Mouse (Mus musculus) midbrain, embryonic 10.5 days (tissue): Measurements from ENCODE around the gene Pard3. TPM values are rescaled to one million over a fixed set of nuclear protein-coding genes. Genes with fewer than 3 reads are reported as not detected.

ENCODE experiments used
- DNase-seq: peaks from one replicate; pipeline ENCODE4 v3.0.0-alpha.2; 2017; ENCODE audit warnings: low spot score
- H3K27ac ChIP-seq: fragments of 300-500 bp; sonication (generic); replicated peaks from 2 replicates; pipeline ENCODE4 v1.5.1; 2016; ENCODE audit warnings: mild to moderate bottlenecking
- H3K27me3 ChIP-seq: fragments of 300-500 bp; sonication (generic); 2 replicates; pipeline ENCODE4 v1.6.1; 2016; ENCODE audit warnings: low read depth, mild to moderate bottlenecking; ENCODE audit not compliant: poor library complexity, severe bottlenecking
- H3K36me3 ChIP-seq: fragments of 300-500 bp; sonication (generic); 2 replicates; pipeline ENCODE4 v1.6.1; 2016; ENCODE audit warnings: mild to moderate bottlenecking, moderate library complexity
- H3K4me1 ChIP-seq: fragments of 300-500 bp; sonication (generic); 2 replicates; pipeline ENCODE4 v1.6.1; 2016
- H3K4me3 ChIP-seq: fragments of 300-500 bp; sonication (generic); 2 replicates; pipeline ENCODE4 v1.5.1; 2016; ENCODE audit warnings: mild to moderate bottlenecking, moderate library complexity
- H3K9me3 ChIP-seq: fragments of 300-500 bp; sonication (generic); replicated peaks from 2 replicates; pipeline ENCODE4 v1.6.1; 2016; ENCODE audit warnings: mild to moderate bottlenecking
- WGBS: fragments of 180-500 bp; shearing (Covaris S2); methylation state at CpG from one replicate; pipeline ENCODE4 v1.1.7; 2016; 5-methylcytosine and 5-hydroxymethylcytosine counted together
- polyA plus RNA-seq: library from polyadenylated mRNA; unstranded; fragments of >200 nt; fragmentation: Nextera tagmentation; extraction: Ambion mirVana; gene quantifications from 2 replicates; pipeline ENCODE4 v1.2.1, GENCODE M21; 2016

The Pard3 gene
- polyA plus RNA-seq, 1 experiment from 2014 or later, result 25.1 TPM

DNA sequence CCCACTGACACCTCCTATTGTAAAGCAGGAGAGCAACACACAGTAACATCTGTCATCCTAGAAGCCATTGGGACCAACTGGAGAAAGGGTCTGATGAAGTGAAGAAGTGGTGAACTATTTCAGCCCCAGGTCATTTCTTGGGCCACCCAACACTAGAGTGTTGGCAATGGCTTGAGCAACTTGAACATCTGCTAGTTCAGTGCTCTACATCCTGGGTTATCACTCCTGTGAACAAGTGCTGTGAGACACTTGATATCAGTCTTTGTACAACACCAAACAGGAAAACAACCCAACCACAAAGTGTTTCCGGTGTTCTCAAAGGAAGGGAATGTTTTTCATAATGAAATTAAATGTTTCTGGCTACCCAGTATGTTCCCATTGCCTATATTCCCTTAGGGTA lies 438.1 kb downstream of the Pard3 start:
- H3K4me1 ChIP-seq, result peaks cover 42% of the 10 kb centered on the region
- H3K9me3 ChIP-seq, result no peaks in the 10 kb centered on the region
- H3K27ac ChIP-seq, result no peak overlapping the region
- H3K4me3 ChIP-seq, result no peak overlapping the region
- peaks cover 12% of the 10 kb centered on the region; the same call in 1 of the 2 replicates for H3K27me3 ChIP-seq
- H3K36me3 ChIP-seq, result no peaks in the 10 kb centered on the region
- WGBS, result 93% methylated on average over 1 of the region's 1 CpGs
- no peak for DNase-seq

DNA sequence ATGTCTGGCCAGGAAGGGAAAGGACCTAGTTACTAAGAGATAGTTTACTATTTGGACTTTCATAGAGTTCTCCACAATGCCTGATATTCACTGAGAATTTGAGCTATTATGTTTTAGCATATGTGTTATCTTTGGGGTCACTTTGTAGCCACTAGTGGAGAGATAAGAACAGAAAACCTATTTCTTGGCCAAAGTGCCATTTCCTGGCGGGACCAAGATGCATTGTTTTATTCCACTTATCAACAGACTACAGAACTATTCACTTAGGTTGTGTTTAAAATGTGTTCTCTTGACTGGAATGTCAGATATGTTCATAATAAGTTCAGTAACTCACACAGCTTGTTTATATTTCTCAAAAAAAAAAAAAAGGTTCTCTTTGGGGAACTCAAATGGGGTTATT lies 441.6 kb downstream of the Pard3 start:
- 98% methylated on average over 1 of the region's 1 CpGs for WGBS
- H3K4me3 ChIP-seq, result no peak overlapping the region
- H3K27ac ChIP-seq, result no peak overlapping the region
- H3K36me3 ChIP-seq, result no peaks in the 10 kb centered on the region
- H3K9me3 ChIP-seq, result no peaks in the 10 kb centered on the region
- H3K27me3 ChIP-seq, result peaks cover 9% of the 10 kb centered on the region; the same call in 1 of the 2 replicates
- no peak for DNase-seq
- H3K4me1 ChIP-seq, result peaks cover 26% of the 10 kb centered on the region

DNA sequence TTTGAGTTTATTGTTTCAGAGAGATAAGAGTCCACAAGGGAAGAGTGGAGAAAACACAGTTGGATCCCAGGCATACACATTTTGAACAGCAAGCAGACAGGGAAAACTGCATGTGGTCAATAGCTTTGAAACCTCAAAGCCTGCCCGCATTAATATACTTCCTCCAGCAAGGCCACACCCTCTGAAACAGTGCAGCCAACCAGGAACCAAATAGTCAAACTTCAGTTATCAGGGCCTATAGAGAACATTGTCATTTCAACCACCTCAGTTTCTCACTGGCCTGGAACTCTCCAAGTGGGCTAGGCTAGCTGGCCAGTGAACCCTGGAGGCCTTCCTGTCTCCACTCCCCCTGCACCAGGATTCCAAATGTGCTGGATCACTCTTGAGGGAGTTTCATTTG lies 442.6 kb downstream of the Pard3 start:
- peaks cover 5% of the 10 kb centered on the region; the same call in 1 of the 2 replicates for H3K27me3 ChIP-seq
- H3K4me1 ChIP-seq, result peaks cover 26% of the 10 kb centered on the region
- no peak overlapping the region for H3K4me3 ChIP-seq
- DNase-seq, result no peak
- no peaks in the 10 kb centered on the region for H3K36me3 ChIP-seq
- 96% methylated on average over 1 of the region's 1 CpGs for WGBS
- no peaks in the 10 kb centered on the region for H3K9me3 ChIP-seq
- no peak overlapping the region for H3K27ac ChIP-seq

DNA sequence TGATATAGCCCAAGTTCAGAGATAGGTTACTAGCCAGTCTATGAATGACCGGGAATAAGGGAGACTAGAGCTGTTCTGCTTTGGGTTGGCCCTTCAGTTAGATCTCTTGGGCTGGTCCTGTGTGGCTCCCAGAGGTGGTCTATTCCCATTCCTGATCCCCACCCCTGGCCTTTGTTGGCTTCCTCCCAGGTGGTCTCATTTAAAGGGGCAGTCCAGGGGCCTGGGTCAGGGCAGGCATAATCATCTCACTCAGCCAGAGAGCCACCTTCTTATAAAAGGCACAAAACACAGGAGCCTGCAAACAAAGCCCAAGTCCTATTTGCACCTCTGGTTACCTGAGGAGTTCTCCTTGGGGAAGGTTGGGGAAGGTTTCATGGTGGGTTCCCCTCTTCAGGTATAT lies 447.6 kb downstream of the Pard3 start:
- no peaks in the 10 kb centered on the region for H3K27me3 ChIP-seq
- H3K36me3 ChIP-seq, result no peaks in the 10 kb centered on the region
- 76% methylated on average over 1 of the region's 1 CpGs for WGBS
- no peaks in the 10 kb centered on the region for H3K9me3 ChIP-seq
- peaks cover 38% of the 10 kb centered on the region for H3K4me1 ChIP-seq
- H3K4me3 ChIP-seq, result no peak overlapping the region
- no peak for DNase-seq
- no peak overlapping the region for H3K27ac ChIP-seq

DNA sequence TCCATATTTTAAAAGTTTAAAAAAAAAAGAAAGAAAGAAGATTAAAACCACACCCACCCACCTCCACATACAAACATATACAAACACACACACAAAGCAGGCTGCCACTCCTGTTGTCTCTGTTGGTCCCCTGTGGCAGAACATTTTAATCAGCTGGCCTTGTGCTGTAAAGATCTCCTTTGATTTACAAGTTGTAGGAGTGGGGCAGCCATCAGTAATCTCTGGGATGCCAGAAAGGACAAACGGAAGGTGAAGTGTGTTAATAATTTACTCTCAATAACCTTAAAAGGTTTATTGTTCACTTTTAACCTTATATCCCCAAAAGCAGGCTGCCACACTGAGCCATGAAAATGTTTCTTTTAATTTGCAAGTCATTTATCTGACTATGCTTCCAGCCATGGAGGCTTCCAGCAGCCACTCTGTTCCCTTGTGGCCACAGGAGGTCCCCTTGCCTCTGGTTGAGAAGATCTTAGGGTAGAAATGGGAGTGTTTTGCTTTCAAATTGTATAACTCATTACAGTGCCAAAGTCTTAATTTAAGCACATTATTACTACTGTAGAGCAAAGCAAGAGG lies 448.4 kb downstream of the Pard3 start:
- Histone ChIP-seq H3K4me1 (peaks cover 38% of the 10 kb centered on the region), H3K27me3 (no peaks in the 10 kb centered on the region), H3K4me3 (no peak overlapping the region), H3K36me3 (no peaks in the 10 kb centered on the region), H3K27ac (no peak overlapping the region), H3K9me3 (no peaks in the 10 kb centered on the region)
- DNase-seq, result no peak
- 64% methylated on average over 1 of the region's 1 CpGs for WGBS

DNA sequence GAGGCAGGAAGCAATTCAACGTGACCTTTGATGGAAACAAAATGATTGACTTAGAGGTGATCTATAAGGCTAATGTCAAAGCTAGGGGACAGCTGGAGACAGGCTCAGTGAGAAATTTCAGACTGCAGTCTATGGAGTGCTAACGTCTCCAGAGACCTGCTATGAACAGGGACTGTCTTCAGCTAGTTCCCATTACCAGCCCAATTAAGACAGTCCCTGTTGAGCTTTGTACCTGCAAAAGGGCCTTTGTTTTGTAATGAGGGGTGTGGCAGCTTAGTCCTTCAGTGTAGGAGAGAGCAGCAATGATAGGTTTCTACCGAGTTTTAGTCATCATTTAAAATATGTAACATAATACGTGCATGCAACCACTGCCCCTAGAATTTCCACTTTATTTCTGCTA lies 448.9 kb downstream of the Pard3 start:
- Histone ChIP-seq H3K4me1 (peaks cover 38% of the 10 kb centered on the region), H3K27me3 (no peaks in the 10 kb centered on the region), H3K27ac (no peak overlapping the region), H3K4me3 (no peak overlapping the region), H3K9me3 (no peaks in the 10 kb centered on the region), H3K36me3 (no peaks in the 10 kb centered on the region)
- 66% methylated on average over 4 of the region's 4 CpGs for WGBS
- DNase-seq, result no peak

DNA sequence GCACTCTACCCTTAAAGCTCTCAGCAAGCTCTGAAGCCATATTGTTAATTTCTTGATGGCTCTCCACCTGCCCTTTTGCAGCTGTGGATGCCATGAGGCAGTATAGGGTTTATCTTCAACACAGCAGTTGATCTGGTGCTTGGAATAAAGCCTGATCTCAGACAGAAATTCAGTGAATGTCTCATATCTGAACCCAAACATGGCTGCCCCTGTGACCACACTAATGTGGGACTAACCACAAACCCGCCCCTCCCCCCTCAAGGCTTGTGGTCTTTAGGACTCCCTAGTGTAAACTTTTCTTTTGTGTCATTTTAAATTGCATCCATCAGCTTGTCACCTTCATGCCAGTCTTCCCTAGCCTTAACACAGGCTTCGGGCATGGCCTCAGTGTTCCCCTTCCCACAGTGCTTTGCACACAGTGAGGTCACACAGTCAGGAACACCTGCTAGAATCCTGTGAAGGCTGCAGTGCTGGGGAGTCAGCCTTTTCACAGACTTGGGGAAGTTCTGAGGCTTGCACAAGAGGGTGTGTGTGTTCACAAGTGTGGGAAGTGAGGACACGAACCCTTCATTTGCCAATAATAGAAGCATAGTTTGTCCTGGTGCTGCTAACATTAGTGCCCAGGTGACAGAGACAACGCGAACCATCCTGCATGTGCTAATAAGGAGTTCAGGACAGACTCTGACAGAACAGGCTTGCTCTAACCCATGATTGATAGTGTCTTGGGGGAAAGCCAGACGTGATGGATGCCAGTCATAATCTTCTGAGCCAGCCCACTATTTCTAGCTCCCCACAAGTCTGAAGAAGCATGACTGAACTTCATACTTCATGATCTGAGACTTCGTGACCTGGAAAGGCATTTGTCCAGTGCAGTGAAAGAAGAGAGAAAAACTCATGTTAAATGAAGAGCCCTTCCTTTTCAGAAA lies 451.4 kb downstream of the Pard3 start:
- 87% methylated on average over 7 of the region's 7 CpGs for WGBS
- H3K36me3 ChIP-seq, result no peaks in the 10 kb centered on the region

DNA sequence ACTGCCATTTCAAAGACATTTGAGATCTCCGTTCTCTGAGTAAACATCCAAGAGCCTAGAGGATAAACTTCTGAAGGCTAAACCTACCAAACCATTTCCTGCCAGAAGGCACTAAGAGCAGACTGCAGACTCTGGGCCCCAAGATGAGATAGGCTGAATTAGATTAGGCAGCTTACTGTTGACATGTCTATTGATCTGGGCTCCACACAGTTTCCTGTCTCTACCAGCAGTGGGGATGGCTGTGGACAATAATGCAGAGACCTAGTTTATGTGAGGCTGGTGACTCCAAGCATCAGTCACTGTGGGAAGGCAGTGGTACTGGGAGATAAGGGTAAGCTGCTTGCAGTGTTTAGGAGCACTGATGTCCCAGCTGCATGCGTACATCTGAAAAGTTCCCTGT lies 452.4 kb downstream of the Pard3 start:
- peaks cover 20% of the 10 kb centered on the region for H3K4me1 ChIP-seq
- no peak overlapping the region for H3K4me3 ChIP-seq
- no peaks in the 10 kb centered on the region for H3K27me3 ChIP-seq
- no peak for DNase-seq
- WGBS, result 84% methylated on average over 2 of the region's 2 CpGs
- H3K9me3 ChIP-seq, result no peaks in the 10 kb centered on the region
- H3K36me3 ChIP-seq, result no peaks in the 10 kb centered on the region
- no peak overlapping the region for H3K27ac ChIP-seq

More for the DNA sequence above, 451.4 kb downstream of the Pard3 start:
- no peak for DNase-seq
- Histone ChIP-seq H3K27ac (no peak overlapping the region), H3K27me3 (no peaks in the 10 kb centered on the region), H3K4me3 (no peak overlapping the region), H3K4me1 (peaks cover 30% of the 10 kb centered on the region), H3K9me3 (no peaks in the 10 kb centered on the region)

DNA sequence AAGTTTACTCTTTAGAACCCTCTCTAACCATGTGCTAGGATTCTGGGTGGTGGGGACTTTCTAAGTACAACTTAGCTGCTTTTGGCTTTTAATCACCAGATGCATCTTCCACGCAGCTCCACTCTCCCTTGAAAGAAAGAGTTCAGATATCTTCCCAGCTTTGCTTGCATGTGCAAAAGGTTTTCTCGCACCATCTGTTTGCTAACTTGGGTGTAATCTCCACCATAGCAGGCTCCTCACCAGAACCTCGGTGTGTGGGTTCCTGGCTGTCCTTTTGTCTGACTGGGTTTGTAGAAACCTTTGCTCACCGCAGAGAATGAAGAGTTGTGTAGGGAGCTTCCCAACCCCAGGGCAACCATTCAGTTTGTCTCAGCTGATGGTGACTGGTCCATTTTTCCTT lies 462.0 kb downstream of the Pard3 start:
- Histone ChIP-seq H3K27ac (no peak overlapping the region), H3K36me3 (no peaks in the 10 kb centered on the region), H3K27me3 (no peaks in the 10 kb centered on the region), H3K4me1 (no peaks in the 10 kb centered on the region), H3K4me3 (no peak overlapping the region), H3K9me3 (no peaks in the 10 kb centered on the region)
- DNase-seq, result no peak
- WGBS, result 87% methylated on average over 4 of the region's 4 CpGs

DNA sequence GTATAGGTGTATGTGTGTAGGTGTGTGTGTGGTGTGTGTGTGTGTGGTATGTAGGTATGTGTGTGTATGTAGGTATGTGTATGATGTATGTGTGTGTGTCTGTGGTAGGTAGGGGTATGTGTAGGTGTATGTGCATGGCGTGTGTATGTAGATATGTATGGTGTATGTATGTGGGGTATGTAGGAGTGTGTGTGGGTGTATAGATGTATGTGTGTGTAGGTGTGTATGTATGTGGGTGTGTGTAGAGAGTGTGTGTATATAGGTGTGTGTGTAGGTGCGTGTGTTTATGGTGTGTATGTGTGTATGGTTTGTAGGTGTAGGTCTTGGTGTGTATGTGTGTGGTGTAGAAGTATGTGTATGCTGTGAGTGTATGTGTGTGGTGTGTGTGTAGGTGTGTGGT lies 464.6 kb downstream of the Pard3 start:
- DNase-seq, result no peak
- 97% methylated on average over 2 of the region's 2 CpGs for WGBS
- no peak overlapping the region for H3K4me3 ChIP-seq
- H3K27me3 ChIP-seq, result no peaks in the 10 kb centered on the region
- peaks cover 12% of the 10 kb centered on the region for H3K4me1 ChIP-seq
- no peaks in the 10 kb centered on the region for H3K36me3 ChIP-seq
- H3K27ac ChIP-seq, result no peak overlapping the region
- H3K9me3 ChIP-seq, result no peaks in the 10 kb centered on the region

DNA sequence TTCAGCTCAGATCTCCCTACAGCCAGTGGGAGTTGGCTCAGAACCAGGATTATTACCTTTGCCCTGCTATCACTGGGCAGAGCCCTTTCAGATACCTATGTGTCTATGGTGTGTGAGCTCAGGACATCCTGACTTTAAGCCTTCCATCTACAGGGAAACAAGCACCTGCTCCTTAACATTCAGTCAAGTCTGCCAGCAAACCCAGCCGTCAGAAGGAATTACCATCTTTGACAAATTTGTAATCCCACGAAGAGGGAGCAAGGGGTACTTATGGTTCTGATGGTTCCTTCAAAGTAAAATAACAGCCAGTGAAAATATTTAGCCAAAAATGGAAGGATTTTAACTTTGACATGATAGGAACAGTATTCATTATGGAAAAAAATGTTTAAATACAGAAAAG lies 466.1 kb downstream of the Pard3 start:
- no peaks in the 10 kb centered on the region for H3K27me3 ChIP-seq
- H3K9me3 ChIP-seq, result no peaks in the 10 kb centered on the region
- 91% methylated on average over 2 of the region's 2 CpGs for WGBS
- H3K27ac ChIP-seq, result no peak overlapping the region
- H3K4me3 ChIP-seq, result no peak overlapping the region
- H3K36me3 ChIP-seq, result no peaks in the 10 kb centered on the region
- DNase-seq, result no peak
- peaks cover 12% of the 10 kb centered on the region for H3K4me1 ChIP-seq

DNA sequence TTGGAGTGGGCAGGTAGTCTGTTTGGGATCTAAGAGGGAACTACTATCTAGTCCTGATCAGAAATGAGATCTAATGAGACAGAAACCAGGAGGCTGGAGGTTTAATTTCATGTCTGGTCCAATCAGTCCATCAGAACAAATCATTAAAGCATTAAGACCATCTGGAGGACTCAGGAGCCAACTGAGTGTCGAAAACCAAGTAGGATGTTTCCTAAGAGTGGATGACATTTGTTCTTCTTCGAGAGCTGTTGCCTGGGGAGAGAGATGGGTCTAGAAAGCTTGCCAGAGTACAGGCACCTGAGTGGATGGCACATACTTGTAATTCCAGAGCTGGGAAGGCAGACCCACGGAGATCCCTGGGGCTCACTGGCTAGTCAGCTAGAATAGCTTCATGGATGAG lies 468.2 kb downstream of the Pard3 start:
- Histone ChIP-seq H3K4me3 (no peak overlapping the region), H3K4me1 (peaks cover 16% of the 10 kb centered on the region), H3K27ac (no peak overlapping the region), H3K36me3 (no peaks in the 10 kb centered on the region), H3K9me3 (no peaks in the 10 kb centered on the region), H3K27me3 (no peaks in the 10 kb centered on the region)
- no peak for DNase-seq
- 86% methylated on average over 3 of the region's 3 CpGs for WGBS

DNA sequence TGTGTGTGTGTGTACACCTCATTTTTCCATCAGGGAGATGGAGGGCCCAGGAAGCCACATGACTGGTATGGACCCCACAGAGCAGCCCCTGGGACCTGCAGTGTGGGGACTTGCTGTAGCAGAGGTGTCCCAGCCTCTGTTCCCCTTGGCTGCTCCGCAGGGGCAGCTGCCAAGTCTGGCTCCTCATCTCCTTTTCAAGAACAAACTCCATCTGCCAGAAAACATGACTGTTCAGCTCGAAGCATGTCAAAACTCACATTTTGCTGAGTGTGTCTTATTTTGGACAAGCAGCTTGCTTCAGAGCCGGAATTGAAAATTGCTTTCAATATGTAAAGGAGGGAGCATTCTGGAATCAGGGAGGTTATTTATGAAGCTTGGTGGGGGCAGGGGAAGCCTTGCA lies 471.1 kb downstream of the Pard3 start:
- H3K27ac ChIP-seq, result no peak overlapping the region
- H3K9me3 ChIP-seq, result no peaks in the 10 kb centered on the region
- no peaks in the 10 kb centered on the region for H3K27me3 ChIP-seq
- no peaks in the 10 kb centered on the region for H3K36me3 ChIP-seq
- no peak overlapping the region for H3K4me3 ChIP-seq
- no peak for DNase-seq
- peaks cover 16% of the 10 kb centered on the region for H3K4me1 ChIP-seq
- WGBS, result 81% methylated on average over 3 of the region's 3 CpGs
